Mouse (Mus musculus): Measurements from ENCODE around the gene Cacul1. TPM values are rescaled to one million over a fixed set of nuclear protein-coding genes. Genes with fewer than 3 reads are reported as not detected.
"Not testable (repeated sequence)": the region's sequence is repeated elsewhere in the genome, so short reads cannot be mapped to it uniquely, and the experiment has no call there.

Cacul1 gene
- total RNA-seq (2017), result 37.3 and 42.7 TPM in 2 replicates

DNA sequence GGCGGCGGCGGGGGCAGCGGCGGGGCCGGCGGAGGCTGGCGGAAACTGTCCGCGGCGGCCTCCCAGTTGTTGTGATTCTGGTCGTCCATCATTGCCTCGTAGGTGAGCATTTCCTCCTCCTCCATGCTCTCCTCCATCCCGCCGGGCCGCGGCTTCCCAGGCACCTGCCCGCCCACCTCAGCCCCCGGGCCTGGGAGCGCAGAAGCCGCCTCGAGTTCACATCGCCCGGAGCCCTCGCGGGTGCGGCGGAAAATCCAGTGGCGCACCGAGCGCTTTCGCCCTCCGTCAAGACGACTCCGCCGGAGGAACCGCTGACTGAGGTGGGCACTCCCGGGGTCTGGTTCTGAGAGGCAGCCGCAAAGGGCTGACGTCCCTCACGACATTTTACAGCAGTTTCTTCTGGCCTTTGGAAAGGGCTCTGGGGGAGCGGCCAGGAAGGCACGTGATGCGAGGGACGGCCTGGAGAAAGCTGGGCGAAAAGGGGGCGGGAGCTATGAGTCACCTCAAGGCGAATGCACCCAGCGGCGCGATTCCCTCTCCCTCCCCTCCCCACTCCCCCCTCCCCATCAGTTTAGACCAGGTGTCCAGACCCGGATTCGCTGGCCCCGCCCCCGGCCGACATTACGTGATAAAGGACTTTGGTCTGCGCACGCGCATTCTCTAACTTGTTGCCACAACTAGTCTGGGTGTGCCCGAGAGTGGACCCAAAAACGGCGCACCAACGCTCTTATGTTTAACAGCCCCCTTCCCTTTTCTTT is at the start of gene Cacul1:
Gene Cacul1, minus strand, starts transcription at position 444 of the 758 bp plus-strand sequence.
- peak; percentile 95 for ATAC-seq (replicated peaks; ENCODE audit: low read depth, poor library complexity, severe bottlenecking)

DNA sequence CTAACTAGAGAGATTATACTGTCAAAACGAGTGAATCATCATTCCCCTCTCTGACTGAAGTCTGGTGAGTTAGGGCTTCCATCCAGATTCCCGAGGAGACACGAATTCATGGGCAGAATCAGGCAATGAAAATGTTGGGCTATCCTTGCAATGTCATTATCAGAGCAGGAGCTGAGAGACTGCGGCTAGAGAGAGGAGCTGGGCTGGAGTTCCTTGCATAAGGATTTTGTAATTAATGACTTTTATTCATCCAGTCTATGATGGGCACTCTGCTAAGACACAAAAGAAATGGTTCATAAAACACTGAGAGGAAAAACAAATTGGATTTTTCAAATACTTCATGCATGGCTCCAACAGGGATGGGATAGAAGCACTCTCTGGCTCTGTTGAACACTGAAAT is 38.6 kb upstream of the Cacul1 start:
- no peak for ATAC-seq (replicated peaks; ENCODE audit: low read depth, poor library complexity, severe bottlenecking)

DNA sequence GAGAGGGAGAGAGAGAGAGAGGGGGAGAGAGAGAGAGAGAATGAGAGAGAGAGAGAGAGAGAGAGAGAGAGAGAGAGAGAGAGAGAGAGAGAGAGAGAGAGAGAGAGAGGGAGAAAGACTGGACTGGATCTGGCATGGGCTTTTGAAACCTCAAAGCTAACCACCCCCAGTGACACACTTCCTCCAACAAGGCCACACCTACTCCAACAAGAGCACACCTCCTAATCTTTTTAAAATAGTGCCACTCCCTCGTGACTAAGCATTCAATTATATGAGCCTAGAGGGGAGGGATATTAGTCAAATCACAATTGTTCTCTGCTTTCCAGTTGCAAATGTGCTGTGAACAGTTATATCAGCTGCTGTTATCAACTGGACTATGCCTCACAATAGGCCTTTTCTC is 36.2 kb upstream of the Cacul1 start:
- peak; percentile 60 for ATAC-seq (replicated peaks; ENCODE audit: low read depth, poor library complexity, severe bottlenecking)

DNA sequence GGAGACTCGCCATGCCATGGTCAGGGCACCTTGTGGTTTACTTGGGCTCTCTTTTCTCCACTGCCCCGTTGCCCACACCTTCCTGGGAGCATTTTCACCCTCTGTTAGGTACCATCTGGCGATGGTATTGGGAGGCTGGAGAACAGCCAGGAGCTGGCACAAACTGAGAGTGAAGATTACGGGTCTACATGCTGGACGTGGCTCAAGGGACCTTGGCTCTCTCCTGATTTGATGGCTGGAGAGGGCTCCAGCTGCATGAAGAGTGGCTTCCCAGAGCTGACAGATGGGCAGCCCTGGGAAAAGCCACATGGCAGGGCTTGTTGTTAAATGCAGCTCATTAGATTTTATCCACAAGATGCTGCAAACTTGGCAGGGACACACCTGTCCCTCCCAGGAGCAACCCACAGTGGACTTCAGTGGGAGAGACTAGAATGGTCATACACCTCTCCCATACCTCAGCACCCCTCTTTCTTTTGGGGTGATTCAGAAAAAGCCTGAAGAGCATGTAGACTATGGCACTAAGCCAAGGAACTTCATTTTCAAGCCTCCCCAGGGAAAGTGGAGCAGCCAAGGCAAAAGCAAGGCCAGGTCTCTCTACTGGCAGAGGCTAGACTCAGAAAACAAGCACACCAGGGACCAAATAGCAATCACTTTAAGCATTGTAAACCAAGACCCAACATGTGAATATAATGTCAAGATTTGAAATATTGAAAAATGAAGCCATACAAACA is 34.8 kb upstream of the Cacul1 start:
- no peak for ATAC-seq (replicated peaks; ENCODE audit: low read depth, poor library complexity, severe bottlenecking)

DNA sequence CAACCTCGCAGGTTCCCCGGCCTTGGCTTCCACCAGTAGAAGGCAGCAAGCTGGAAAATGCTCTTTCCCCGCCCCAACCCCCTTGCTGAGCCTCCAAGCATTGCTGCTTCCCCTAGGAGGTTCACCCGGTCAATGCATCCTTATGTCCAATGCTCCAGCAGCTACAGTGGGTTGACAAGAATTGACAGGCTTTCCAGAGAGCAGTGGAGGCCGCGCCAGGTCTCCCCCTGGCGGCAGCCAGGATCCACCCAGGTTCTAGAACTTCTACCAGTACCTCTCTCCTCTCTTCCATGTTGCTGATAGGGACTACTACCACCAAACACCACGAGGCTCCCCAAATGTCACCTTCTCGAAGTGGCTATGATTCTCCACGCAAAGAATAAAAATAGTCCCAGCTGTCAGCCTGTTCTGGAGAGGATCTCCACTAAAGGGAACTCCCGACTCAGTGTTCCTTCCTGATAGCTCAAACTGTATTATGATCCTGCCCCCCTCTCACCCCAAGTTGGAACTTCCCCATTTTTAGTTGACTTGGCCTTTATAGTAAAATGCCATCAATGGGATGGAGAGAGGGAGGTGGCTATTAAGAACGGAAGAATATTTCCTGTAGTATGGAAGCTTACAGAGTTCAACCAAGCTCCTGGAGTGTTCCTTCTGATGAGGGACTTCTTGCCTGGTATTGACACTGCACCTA is 30.8 kb upstream of the Cacul1 start:
- ATAC-seq (replicated peaks; ENCODE audit: low read depth, poor library complexity, severe bottlenecking), result peak; percentile 73

DNA sequence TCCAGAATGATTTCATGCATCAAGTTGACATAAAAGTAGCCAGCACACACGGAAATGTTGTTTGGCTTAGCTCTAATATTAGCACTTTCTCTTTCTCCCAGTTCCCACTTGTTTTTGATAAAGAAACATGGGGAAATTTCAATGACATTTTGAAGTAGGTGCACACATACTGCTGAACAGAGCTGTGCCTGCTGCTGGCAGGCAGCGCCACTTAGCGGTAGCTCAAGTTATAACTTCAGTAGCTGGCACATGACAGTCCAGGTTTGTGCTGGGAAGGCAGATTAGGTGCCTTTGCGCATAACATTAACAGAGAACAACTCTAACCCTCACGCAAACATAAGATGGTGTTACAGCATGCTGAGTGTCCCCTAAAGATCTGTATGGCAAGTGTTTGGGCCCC is 27.9 kb upstream of the Cacul1 start:
- peak; percentile 70 for ATAC-seq (replicated peaks; ENCODE audit: low read depth, poor library complexity, severe bottlenecking)

DNA sequence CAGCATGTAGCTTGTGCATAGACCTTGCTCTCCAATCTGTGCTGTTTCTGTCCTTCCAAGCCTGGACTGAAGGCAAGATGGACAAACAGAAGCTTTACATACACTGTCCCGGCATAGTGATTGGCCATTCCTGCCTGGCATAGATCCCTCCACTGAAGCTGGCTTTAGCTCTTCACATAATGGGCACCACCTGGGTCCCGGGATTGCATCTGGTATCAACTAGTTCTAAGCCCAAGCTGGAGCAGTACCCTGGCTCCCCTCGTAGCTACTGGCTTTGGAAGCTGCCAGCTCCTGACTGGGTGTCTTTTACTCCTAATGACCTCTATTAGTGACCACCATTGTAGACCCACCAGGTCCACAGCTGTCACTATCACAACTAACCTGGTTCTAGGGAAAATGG is 22.8 kb upstream of the Cacul1 start:
- no peak for ATAC-seq (replicated peaks; ENCODE audit: low read depth, poor library complexity, severe bottlenecking)

DNA sequence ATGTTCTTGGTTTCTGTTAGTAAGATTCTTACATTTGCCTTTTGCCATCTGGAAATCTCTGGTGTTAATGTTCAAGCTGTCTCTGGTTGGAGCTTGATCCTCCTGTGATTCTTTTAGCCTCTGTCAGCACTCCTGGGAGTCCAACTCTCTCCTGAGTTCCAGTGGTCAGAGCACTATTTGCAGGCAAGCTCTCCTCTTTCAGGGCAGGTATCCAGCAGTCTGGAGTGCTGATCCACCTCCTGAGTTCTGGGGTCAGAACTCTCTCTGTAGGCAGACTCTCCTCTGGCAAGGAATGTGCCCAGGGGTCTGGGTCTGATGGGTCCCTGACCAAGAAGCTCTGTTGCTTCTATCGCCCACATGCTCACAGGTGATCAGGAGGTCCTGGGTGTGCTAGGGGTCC is 21.2 kb upstream of the Cacul1 start:
- ATAC-seq (replicated peaks; ENCODE audit: low read depth, poor library complexity, severe bottlenecking), result not testable (repeated sequence)

DNA sequence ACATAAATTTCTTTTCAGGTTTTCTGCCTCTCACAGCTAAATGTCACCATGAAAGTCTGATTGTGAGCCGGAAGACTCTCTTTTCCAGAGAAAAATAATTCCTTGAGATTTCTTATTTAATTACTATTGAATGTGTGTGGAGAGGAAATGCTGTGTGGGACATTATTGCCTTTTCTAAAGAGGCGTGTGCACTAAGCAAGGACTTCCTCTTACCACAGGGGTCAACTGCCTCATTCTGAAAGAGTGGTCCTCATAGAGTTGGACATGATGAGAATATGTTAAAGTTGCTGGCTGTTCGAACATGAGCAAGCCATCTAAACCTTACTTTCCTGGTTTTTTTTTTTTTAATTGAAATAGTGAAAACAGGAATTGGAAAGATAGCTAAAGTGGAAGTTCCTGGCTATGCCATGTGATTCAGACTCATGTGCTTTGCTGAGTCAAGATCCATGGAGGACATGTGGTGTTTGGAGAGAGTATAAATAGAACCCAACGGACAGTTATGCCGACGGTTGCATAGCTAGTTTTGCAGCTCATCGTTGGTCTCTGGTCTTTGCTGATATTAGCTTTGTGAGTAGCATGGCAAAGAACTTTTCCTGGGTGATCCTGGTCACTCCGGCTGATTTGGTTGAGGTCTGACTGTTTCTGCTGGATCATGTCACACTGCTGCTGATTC is 17.3 kb upstream of the Cacul1 start:
- ATAC-seq (replicated peaks; ENCODE audit: low read depth, poor library complexity, severe bottlenecking), result no peak

DNA sequence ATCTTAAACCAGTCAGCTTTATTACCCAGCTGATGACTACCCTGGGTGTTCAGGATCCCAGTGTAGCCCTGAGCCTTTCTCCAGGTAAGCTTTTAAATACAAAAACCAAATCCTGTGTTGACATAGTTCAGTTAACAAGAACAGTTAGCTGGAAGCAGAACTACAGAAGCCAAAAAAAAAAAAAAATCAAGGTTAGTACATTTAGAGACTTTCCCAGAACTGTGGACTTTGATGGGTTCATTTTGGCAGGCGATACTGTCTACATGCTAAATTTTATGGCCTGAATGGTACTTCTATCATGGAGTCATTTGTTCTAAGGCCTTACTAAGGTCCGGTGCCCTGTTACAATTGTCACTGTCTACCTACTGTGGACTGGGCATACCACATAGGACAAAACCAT is 8.8 kb upstream of the Cacul1 start:
- no peak for ATAC-seq (replicated peaks; ENCODE audit: low read depth, poor library complexity, severe bottlenecking)

DNA sequence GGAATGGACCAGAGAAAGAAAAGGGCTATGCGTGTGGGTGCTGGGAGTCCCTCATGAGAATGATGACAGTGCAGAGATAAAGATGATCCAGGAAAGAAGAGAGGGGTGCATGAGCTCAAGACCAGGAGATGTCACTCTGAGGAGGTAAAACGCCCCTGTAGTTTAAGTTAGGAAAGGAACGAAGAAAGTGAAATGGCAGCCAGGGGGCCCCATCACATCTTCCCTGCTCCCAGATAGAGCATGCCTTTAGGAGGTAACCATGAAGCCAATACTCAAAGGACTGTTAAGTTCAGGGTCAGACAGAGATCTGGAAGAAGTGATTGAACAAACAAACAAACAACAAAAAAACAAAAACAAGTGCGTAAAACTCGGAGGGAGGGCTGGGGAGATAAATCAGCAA is 5.8 kb upstream of the Cacul1 start:
- ATAC-seq (replicated peaks; ENCODE audit: low read depth, poor library complexity, severe bottlenecking), result no peak

DNA sequence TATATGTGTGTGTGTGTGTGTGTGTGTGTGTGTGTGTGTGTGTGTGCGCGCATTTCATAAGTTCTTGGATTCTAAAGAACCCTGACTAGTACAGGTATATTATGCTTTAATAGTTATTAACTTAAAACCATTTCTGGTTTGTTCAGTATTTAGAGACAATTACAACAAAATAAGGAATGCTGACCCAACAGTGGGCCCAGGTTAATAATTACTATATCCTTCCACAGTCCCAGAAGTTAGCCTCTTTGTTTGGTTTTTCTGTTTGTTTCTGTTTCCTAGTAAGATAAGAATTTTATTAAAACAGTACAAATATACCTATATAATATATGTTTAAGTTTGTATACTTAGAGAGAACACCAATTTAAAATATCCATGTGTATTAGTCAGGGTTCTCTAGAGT is 2.4 kb upstream of the Cacul1 start:
- no peak for ATAC-seq (replicated peaks; ENCODE audit: low read depth, poor library complexity, severe bottlenecking)

DNA sequence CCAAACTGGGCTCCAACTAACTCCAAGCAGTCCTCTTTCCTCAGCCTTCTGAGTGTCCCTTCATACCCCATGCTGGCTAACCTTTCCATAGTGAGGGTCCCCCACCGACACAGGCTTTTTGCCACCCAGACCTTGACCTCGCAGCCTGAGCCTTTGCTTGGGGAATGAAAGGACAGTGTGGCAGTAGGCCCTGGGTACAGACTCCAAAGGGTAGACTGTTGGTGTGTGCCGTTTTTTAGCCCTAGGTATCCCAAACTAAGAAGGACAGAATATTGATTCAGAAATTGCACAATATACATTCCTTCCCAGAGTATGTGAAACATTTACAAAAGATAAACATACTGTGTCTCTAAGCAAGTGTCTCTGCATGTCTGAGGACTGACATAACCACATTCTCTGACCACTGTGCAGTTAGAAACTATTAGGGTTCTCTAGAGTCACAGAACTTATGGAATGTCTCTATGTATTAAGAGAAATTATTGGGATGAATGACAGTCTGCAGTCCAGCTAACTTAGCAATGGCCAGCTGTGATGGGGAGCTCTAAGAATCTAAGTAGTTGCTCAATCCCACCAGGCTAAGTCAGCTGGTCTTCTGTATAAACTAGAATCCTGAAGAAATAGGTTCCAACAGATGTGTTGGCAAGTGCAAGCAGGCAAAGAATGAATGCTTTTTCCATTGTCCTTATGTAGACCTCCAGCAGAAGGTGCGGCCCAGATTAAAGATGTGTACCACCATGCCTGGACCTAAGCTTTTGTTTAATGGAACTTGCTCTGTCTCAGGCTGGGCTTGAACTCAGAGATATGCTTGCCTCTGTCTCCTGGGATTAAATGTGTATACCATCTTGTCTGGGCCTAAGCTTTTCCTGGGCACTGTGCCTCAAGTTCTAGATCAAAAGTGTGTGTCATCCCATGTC is 809 bp upstream of the Cacul1 start:
- no peak; the same call in 1 of the 2 replicates for ATAC-seq (replicated peaks; ENCODE audit: low read depth, poor library complexity, severe bottlenecking)

DNA sequence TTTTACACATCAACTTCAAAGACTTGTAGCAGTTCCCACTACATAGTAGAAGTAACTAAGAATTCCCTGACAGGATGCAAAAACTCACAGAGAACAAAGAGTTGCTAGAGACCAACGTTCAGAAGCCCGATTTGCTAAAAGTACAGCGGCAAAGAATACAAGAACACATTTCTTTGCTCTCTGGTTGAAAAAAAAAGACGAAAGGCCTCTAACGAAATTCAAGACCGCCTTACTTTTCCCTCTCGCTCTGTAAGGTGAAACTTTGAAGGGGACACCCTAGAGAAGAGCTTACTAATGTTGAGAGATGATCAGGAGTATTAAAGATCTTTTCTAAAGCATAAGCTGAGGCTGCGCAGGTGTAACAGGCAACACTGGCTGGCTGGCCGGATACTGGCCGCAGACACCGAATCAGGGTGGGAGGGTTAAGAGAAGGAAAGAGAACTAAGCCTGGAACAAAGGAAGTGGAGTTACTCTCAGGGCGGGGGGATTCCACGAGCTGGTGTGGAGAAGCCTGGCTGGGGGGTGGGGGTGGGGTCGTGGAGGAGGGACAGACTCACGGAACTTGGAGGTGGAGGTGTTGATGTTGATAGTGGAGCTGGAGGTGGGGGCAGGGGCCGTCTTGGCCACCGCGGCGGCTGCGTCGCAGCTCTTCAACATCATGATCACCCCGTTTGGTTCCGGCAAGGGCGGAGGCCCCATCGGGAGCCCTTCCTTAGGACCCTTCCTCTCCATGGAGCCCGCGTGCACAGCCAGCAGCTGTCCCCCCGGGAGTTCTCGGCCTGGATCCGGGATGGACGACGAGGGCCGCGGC is 849 bp downstream of the Cacul1 start:
- peak; percentile 54 for ATAC-seq (replicated peaks; ENCODE audit: low read depth, poor library complexity, severe bottlenecking)

DNA sequence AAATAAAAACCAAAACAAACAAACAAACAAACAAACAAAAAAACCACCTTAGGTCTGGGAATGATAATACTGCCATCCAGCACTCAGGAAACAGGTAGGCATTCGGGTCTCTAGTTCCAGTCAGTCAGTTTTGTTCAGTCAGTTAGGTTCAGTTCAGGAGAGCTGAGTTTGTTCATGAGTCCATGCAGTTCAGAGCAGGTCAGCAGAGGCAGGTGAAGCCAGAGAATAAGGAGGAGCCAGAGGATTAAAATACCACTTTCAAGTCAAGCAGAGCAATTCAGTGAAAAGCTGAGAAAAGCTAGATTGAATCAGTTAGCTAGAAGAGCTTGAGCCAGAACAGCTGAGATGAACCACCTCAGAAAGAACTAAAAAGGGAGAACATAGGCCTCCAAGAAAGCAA is 4.1 kb downstream of the Cacul1 start:
- no peak for ATAC-seq (replicated peaks; ENCODE audit: low read depth, poor library complexity, severe bottlenecking)

DNA sequence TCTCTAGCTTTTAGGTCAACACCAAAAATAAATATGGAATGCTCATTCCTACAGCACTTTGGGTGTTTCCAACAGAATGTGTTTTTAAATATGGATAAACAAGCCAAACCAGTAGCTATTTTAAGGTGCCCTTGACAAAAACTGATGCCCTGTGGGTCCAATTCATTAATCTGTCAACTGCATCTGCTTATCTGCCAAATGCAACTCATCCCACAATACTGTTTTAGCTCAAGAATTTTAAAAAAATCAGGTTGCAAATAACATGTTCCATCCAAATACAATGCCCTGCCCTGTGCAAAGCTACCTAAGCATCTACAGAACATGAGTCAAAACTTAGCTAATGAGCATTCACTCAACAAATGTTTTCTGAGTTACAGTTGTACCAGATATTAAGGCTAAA is 20.3 kb downstream of the Cacul1 start:
- no peak for ATAC-seq (replicated peaks; ENCODE audit: low read depth, poor library complexity, severe bottlenecking)

DNA sequence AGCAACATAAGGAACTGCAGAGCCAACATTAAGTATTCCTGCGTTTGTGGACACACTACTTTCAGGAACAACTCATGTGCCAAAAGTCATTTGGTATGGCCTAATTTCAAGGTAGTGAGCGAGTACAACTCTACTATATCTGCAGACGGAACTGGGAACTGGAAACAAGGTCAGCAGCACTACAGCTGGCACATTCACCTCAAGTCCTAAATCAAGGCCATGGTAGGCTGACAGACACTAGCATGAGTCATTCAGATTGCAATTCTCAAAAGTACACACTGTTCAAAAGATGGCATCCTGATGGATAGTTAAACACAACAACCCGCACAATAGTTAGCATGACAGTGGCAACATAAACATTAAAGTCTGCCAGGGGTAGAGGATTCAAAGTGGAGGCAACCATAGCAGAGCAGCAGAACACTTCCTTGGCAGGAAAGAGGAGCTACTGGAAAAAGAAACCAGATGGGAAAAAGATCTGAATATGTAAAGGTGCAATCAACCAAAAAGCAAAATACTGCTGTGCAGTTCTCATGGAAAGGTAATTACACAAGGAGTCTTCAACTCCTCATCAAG is 25.9 kb downstream of the Cacul1 start:
- ATAC-seq (replicated peaks; ENCODE audit: low read depth, poor library complexity, severe bottlenecking), result no peak

DNA sequence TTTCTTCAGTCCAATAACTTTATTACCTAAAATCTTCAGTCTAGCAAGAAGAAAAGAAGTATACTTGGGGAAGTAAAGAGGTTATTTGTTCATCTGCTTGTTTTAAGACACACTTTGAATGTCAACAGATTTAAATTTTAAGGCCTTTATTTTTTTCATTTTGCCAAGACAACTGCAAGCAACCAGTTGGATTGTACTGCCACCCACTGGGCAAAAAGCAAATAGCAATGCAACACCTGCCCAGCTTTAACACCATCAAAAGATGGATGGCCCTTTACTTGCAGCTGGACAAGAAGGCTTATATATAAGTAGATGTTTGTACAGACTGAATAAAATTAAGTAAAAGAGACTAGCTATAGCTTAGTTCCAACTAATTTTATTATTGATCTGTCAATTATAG is 27.3 kb downstream of the Cacul1 start:
- ATAC-seq (replicated peaks; ENCODE audit: low read depth, poor library complexity, severe bottlenecking), result peak; percentile 83
